Mouse (Mus musculus) stomach, embryonic 16.5 days (tissue): ENCODE measurements around the gene Alx3. TPM values are rescaled to one million over a fixed set of nuclear protein-coding genes. Genes with fewer than 3 reads are reported as not detected.

Source experiments
- ATAC-seq: fragments of 200-750 bp; cut with Nextera tagmentation; 2 replicates; pipeline ENCODE4 v1.8.0; 2017; ENCODE audit warnings: moderate number of reproducible peaks, moderate TSS enrichment; ENCODE audit not compliant: insufficient read depth, low FRiP score
- H3K27ac ChIP-seq: fragments of 300-500 bp; sonication (generic); 2 replicates; pipeline ENCODE4 v1.5.1; 2014; ENCODE audit warnings: low read length
- H3K27me3 ChIP-seq: fragments of 300-500 bp; sonication (generic); 2 replicates; pipeline ENCODE4 v1.6.1; 2014; ENCODE audit warnings: low read length, control low read depth, mixed read lengths; ENCODE audit not compliant: control insufficient read depth, insufficient read depth
- H3K36me3 ChIP-seq: fragments of 300-500 bp; sonication (generic); 2 replicates; pipeline ENCODE4 v1.6.1; 2014; ENCODE audit warnings: low read length; ENCODE audit not compliant: control insufficient read depth, insufficient read depth
- H3K4me1 ChIP-seq: fragments of 300-500 bp; sonication (generic); 2 replicates; pipeline ENCODE4 v1.6.1; 2014; ENCODE audit warnings: low read length, control low read depth, mixed read lengths; ENCODE audit not compliant: control insufficient read depth, insufficient read depth
- H3K4me2 ChIP-seq: fragments of 300-500 bp; sonication (generic); 2 replicates; pipeline ENCODE4 v1.6.1; 2014; ENCODE audit warnings: low read depth, low read length, mixed read lengths
- H3K4me3 ChIP-seq: fragments of 300-500 bp; sonication (generic); replicated peaks from 2 replicates; pipeline ENCODE4 v1.5.1; 2014; ENCODE audit warnings: mild to moderate bottlenecking, low read length
- H3K9ac ChIP-seq: fragments of 300-500 bp; sonication (generic); 2 replicates; pipeline ENCODE4 v1.6.1; 2014; ENCODE audit warnings: low read length
- H3K9me3 ChIP-seq: fragments of 300-500 bp; sonication (generic); replicated peaks from 2 replicates; pipeline ENCODE4 v1.6.1; 2016; ENCODE audit warnings: low read length, control low read depth; ENCODE audit not compliant: control insufficient read depth
- WGBS: fragments of 180-500 bp; shearing (Covaris S2); extraction: QIAGEN DNeasy Blood & Tissue Kit; methylation state at CpG from one replicate; pipeline ENCODE4 v1.1.7; 2014; 5-methylcytosine and 5-hydroxymethylcytosine counted together
- polyA plus RNA-seq: library from polyadenylated mRNA; unstranded; fragments of >200 nt; fragmentation: Nextera tagmentation; extraction: Ambion mirVana; gene quantifications from 2 replicates; pipeline ENCODE4 v1.2.1, GENCODE M21; 2015

Alx3 gene
- polyA plus RNA-seq, 1 experiment from 2014 or later: 0.25 TPM

DNA sequence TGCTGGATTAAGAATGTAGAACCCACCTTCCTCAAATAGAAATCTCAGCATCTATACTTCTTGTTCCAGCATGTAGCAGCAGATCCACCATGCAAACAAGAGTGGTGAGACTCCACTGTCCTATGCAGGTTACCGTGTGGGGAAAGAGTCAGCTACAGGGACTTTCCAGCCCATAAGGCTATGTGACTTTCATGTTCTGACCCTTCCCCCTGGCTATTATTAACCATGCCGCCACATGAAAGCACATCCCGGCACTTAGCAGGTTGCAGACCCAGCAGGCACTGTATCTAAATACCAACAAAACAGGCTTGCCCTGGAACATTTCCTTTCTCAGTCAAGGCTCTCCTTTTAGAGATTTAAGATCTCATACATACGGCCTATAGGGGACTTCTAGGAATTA, 16.6 kb downstream of the Alx3 start:
- H3K36me3 ChIP-seq: 0 out of 2 replicates have a peak, but pooled peaks cover 7% of the 10 kb centered on the region

DNA sequence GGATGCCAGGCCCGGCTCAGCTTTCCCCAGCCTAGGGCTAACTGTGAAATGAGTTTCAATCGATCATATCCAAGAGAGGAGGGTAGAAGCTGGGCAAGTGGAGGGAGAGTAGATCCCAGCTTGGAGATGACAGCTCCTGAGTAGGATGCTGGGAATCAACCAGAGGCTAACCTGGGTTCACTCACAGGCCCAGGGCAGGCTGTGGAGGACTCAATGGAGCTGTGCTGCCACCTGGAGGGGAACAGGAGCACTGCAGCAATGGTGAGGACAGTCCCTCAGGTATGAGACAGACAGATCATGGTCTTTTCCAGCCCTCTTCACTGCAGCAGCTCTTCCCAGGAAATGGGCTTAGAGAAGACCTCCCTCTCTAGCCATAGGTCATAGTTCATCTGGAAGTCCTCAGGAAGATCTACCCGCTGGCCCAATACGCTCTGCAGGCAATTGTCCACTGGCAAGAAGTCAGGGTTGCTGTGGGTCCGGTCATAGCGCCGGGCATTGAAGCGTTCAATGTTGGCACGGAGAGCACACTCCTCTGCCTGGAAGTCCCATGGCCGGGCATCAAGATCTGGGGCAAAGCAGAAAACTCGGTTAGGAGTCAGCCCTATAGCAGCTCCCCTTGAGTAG, 18.2 kb downstream of the Alx3 start:
- Histone ChIP-seq H3K27ac (no peak overlapping the region), H3K4me3 (no peak overlapping the region), H3K27me3 (no peaks in the 10 kb centered on the region), H3K4me2 (no peak overlapping the region), H3K9ac (no peak overlapping the region), H3K36me3 (peaks cover 7% of the 10 kb centered on the region; the same call in 1 of the 2 replicates), H3K9me3 (no peaks in the 10 kb centered on the region), H3K4me1 (no peaks in the 10 kb centered on the region)
- ATAC-seq: no peak; the same call in 1 of the 2 replicates
- 89% methylated on average over 11 of the region's 11 CpGs for WGBS

More for the DNA sequence above, 16.6 kb downstream of the Alx3 start:
- H3K4me2 ChIP-seq: no peak overlapping the region
- ATAC-seq: no peak
- no peak overlapping the region for H3K9ac ChIP-seq
- 71% methylated on average over 4 of the region's 4 CpGs for WGBS
- no peak overlapping the region for H3K4me3 ChIP-seq
- H3K9me3 ChIP-seq: no peaks in the 10 kb centered on the region
- no peaks in the 10 kb centered on the region for H3K4me1 ChIP-seq
- no peaks in the 10 kb centered on the region for H3K27me3 ChIP-seq
- H3K27ac ChIP-seq: no peak overlapping the region

DNA sequence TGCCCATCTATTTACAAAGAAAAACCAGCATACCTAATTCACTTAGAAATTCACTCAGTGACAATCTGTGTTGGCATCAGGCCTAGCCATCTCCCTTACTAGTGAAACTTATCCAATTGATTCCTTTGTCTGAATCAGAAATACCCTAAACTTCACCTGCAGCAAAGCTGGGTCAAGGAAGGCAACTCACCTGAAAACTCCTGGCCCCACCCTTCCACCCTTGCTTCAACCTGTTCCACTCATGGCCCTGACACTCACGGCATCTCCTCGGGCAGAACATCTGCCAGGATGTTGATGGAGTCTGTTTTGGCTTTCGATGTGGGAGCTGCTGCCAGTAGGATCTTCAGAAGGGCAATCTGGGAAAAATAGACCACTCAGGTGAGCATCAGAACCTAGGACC, 23.0 kb downstream of the Alx3 start:
- H3K4me3 ChIP-seq: no peak overlapping the region
- H3K27me3 ChIP-seq: no peaks in the 10 kb centered on the region
- H3K36me3 ChIP-seq: peaks cover 29% of the 10 kb centered on the region
- no peaks in the 10 kb centered on the region for H3K9me3 ChIP-seq
- H3K27ac ChIP-seq: no peak overlapping the region
- no peak overlapping the region for H3K9ac ChIP-seq
- no peak for ATAC-seq
- no peaks in the 10 kb centered on the region for H3K4me1 ChIP-seq
- H3K4me2 ChIP-seq: no peak overlapping the region
- WGBS: 98% methylated on average over 3 of the region's 3 CpGs

DNA sequence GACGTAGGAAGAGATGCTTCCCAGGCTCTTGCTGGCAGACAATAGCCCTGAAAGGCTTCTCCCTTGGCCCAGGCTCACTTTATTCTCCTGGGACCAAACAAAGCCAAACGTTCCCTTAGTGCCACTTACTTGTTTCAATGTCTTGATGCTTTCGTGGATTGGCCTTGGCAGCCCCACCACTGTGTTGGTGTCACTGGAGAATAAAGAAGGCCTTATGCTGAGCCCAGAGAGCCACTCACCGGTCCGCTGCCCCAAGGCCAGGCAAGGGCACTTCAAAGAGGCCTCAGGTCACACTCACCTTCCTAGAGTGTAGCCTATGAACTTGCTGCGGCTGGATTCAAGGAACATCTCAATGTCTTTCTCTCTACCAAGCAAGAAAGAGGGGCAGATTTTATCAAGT, 25.1 kb downstream of the Alx3 start:
- no peaks in the 10 kb centered on the region for H3K27me3 ChIP-seq
- ATAC-seq: no peak
- H3K9ac ChIP-seq: no peak overlapping the region
- WGBS: 89% methylated on average over 6 of the region's 6 CpGs
- H3K4me3 ChIP-seq: no peak overlapping the region
- H3K9me3 ChIP-seq: no peaks in the 10 kb centered on the region
- H3K27ac ChIP-seq: no peak overlapping the region
- H3K4me2 ChIP-seq: no peak overlapping the region
- no peaks in the 10 kb centered on the region for H3K4me1 ChIP-seq
- peaks cover 39% of the 10 kb centered on the region for H3K36me3 ChIP-seq

DNA sequence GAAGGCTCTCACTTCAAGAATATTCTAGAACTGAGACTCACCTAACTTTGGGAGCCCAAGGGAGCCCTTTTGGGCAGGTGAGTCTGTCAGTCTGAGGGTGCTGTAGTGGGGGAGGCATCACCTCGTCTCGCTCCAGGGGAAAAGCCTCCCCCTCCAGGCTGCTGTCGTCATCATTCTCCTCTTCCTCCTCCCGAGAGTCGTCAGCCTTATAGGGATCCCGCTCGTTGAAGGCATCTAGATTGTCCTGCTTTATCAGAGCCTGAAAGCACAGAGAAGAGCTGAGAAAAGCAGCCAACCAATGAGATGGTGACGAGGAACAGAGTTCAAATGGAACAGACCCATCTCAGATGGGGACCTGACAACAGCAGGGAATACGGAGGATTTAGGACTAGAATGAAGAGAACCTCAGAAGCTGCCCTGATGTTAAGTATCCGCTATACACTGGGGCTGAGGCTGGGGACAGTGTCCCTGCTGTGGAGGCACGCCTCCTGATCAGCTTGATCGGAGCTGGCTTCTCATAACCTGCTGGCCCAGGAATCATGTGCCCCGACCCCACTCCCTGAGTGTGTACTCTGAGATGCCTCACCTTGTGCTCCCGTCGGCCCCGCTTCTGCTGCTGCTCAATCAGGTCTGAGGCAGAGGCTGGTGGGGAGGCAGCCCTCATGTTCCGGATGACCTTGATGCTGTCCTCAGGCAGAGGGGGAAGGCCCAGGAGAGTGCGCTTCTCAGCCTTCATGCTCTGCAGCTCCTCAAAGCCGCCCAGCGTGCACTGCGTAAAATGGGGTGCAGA, 26.6 kb downstream of the Alx3 start:
- no peaks in the 10 kb centered on the region for H3K4me1 ChIP-seq
- H3K4me2 ChIP-seq: no peak overlapping the region
- peaks cover 51% of the 10 kb centered on the region for H3K36me3 ChIP-seq
- H3K27me3 ChIP-seq: no peaks in the 10 kb centered on the region
- H3K9me3 ChIP-seq: no peaks in the 10 kb centered on the region
- no peak overlapping the region for H3K27ac ChIP-seq
- no peak overlapping the region for H3K9ac ChIP-seq
- 89% methylated on average over 21 of the region's 21 CpGs for WGBS
- ATAC-seq: no peak
- no peak overlapping the region for H3K4me3 ChIP-seq

DNA sequence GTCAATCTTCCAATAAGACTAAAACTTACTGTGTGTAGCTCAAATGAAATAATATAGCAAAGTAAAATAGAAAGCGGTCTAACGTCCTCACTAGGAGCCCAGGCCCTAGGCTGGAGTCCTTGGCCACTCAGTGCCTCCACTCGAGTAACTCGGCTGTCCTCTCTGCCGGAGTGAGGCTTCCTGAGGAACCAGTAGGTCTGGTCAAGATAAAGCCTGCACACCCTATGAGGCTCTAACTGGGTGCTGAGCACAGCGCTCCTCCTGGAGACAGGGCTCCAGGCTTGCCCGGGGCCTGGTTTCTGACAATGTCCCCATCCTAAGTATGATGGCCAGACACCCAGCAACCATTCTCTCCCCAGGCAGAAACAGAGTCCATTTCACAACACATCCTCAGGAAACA, 27.7 kb downstream of the Alx3 start:
- Histone ChIP-seq H3K9me3 (no peaks in the 10 kb centered on the region), H3K4me1 (no peaks in the 10 kb centered on the region), H3K4me2 (no peak overlapping the region), H3K9ac (no peak overlapping the region), H3K36me3 (peaks cover 57% of the 10 kb centered on the region), H3K4me3 (no peak overlapping the region), H3K27ac (no peak overlapping the region), H3K27me3 (no peaks in the 10 kb centered on the region)
- no peak for ATAC-seq
- WGBS: 96% methylated on average over 7 of the region's 7 CpGs

DNA sequence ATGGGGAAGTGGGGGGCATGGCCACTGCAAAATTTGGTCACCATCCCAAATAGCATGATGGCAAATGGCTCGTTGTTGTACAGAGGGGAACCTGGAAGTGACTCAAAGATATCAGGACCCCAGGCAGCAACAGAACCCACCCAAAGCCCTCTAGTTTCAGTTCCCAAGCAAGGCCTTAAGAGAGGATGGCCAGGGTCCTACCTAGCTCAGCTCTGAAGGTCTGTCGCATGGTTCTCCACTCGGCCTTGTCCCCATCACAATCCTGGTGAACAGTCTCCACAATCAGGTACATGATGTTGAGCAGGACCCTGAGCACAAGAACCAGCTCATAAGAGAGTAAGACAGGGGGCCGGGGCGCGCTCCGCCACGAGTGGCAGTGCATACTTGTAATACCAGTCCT, 29.6 kb downstream of the Alx3 start:
- Histone ChIP-seq H3K4me1 (no peaks in the 10 kb centered on the region), H3K27me3 (no peaks in the 10 kb centered on the region), H3K9me3 (no peaks in the 10 kb centered on the region), H3K4me2 (no peak overlapping the region), H3K36me3 (peaks cover 50% of the 10 kb centered on the region), H3K9ac (no peak overlapping the region), H3K4me3 (no peak overlapping the region), H3K27ac (no peak overlapping the region)
- WGBS: 94% methylated on average over 8 of the region's 8 CpGs
- ATAC-seq: no peak

DNA sequence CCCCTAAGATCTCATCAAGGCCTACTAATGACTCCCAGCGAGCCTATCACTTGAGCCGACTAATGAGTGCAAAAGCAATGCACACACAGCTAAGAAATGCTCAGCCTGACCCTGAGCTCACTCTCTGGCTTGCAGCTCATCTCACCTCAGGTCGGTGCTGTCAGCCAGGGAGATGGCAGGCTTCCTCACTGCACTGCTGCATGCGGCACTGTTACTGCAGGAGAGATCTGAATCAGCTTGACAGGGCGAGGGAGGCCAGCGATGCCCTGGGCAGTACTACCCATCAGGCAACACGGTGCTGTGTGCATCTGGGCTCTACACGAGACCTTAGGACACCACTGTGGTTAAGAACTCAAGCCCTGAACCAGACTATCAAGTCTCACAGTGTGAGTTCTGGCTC, 30.7 kb downstream of the Alx3 start:
- ATAC-seq: no peak
- Histone ChIP-seq H3K4me3 (no peak overlapping the region), H3K4me1 (peaks cover 5% of the 10 kb centered on the region; the same call in 1 of the 2 replicates), H3K27ac (no peak overlapping the region), H3K36me3 (peaks cover 44% of the 10 kb centered on the region), H3K9me3 (no peaks in the 10 kb centered on the region), H3K27me3 (no peaks in the 10 kb centered on the region), H3K4me2 (no peak overlapping the region), H3K9ac (no peak overlapping the region)
- 93% methylated on average over 8 of the region's 8 CpGs for WGBS

DNA sequence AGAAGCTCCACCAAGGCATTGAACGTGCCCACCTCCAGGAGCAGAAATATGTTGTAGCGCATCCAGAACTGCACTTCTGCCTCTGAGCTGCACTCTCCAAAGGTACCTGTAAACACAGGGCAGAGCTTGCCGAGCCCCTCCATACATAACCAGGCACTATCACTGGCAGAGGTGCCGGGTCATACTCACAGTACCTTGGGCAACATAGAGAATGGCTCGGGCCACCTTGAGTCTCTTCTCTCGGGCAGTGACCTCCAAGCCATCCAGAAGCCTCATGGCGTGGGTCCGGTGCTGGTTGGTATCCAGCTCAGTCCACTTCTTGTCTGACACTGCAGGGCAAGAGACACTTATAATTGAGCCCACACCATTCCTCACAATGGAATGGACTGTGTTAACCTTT, 31.9 kb downstream of the Alx3 start:
- peaks cover 36% of the 10 kb centered on the region for H3K36me3 ChIP-seq
- H3K4me3 ChIP-seq: no peak overlapping the region
- no peak overlapping the region for H3K4me2 ChIP-seq
- no peak overlapping the region for H3K9ac ChIP-seq
- no peak overlapping the region for H3K27ac ChIP-seq
- ATAC-seq: no peak
- H3K9me3 ChIP-seq: no peaks in the 10 kb centered on the region
- WGBS: 95% methylated on average over 8 of the region's 8 CpGs
- peaks cover 5% of the 10 kb centered on the region; the same call in 1 of the 2 replicates for H3K4me1 ChIP-seq
- no peaks in the 10 kb centered on the region for H3K27me3 ChIP-seq
